ENCODE assay signal across 30 mouse cellular contexts in genomic region chr1:165489197-165489596, GRCm38 (mm10). TPM values are rescaled to one million over a fixed set of nuclear protein-coding genes. Genes with fewer than 3 reads are reported as not detected.
"Had no signal": no experiment of that assay in that cellular context is flagged by ENCODE, and none has a peak within 500 bp of the region (broad histone marks: within the 10 kb centered on the region; RNA-seq: fewer than 3 reads in every experiment).

No protein-coding gene starts in this region.

- ATAC-seq: hindbrain, embryonic 16.5 days; inflammation-experienced regulatory T-cells, adult 6 months; intestine, embryonic 15.5 days; intestine, postnatal 0 days had no signal

- H3K4me3 ChIP-seq: heart, embryonic 10.5 days; heart, embryonic 12.5 days; hindbrain, embryonic 12.5 days; intestine, embryonic 15.5 days; limb, embryonic 13.5 days; limb, embryonic 15.5 days had no signal

- H3K27me3 ChIP-seq: heart, embryonic 12.5 days; hindbrain, embryonic 12.5 days; intestine, embryonic 15.5 days; limb, embryonic 13.5 days; limb, embryonic 15.5 days had no signal

- H3K4me2 ChIP-seq: heart, embryonic 12.5 days; hindbrain, embryonic 12.5 days; hindbrain, embryonic 14.5 days; intestine, embryonic 15.5 days; limb, embryonic 13.5 days; limb, embryonic 15.5 days had no signal

- H3K9me3 ChIP-seq: heart, embryonic 10.5 days; heart, embryonic 12.5 days; hindbrain, embryonic 12.5 days; intestine, embryonic 15.5 days; limb, embryonic 13.5 days; limb, embryonic 15.5 days had no signal

- H3K4me1 ChIP-seq: heart, embryonic 10.5 days; heart, embryonic 12.5 days; hindbrain, embryonic 12.5 days; intestine, embryonic 15.5 days; limb, embryonic 13.5 days; limb, embryonic 15.5 days had no signal

- H3K9ac ChIP-seq: heart, embryonic 12.5 days; hindbrain, embryonic 12.5 days; hindbrain, embryonic 14.5 days; intestine, embryonic 15.5 days; limb, embryonic 13.5 days; limb, embryonic 15.5 days had no signal

- H3K27ac ChIP-seq: heart, embryonic 10.5 days; hindbrain, embryonic 12.5 days; hindbrain, embryonic 14.5 days; intestine, embryonic 15.5 days; kidney, postnatal 0 days; limb, embryonic 13.5 days; limb, embryonic 15.5 days had no signal

- H3K36me3 ChIP-seq: heart, embryonic 10.5 days; heart, embryonic 12.5 days; hindbrain, embryonic 12.5 days; intestine, embryonic 15.5 days; limb, embryonic 13.5 days; limb, embryonic 15.5 days had no signal

- DNase-seq: gastrocnemius, postnatal 14 days; gastrocnemius, postnatal 36 days; heart, adult 18-20 months; heart, postnatal 10 days; heart, postnatal 4 days; kidney, adult 18-20 months; kidney, adult 8-10 months; kidney, postnatal 14 days; kidney, postnatal 36 days; layer of hippocampus, adult 9-11 months; layer of hippocampus, postnatal 36 days; left cerebral cortex, postnatal 4 days had no signal

RNA-seq across cellular contexts. Expression of gene Adcy10, which starts 4.2 kb away (rescaled TPM):
- total RNA-seq: gastrocnemius, adult 18-20 months; gastrocnemius, adult 8-10 months; gastrocnemius, postnatal 14 days; gastrocnemius, postnatal 36 days; heart, adult 8-10 months had no signal
- polyA plus RNA-seq: heart, embryonic 10.5 days; heart, embryonic 12.5 days; heart, embryonic 16.5 days; inflammation-experienced regulatory T-cells, adult 6 months; intestine, embryonic 15.5 days; intestine, postnatal 0 days; kidney, postnatal 0 days; large intestine, adult 2 months; limb, embryonic 11.5 days; limb, embryonic 13.5 days; liver, adult 2 months had no signal
